Mouse (Mus musculus) megakaryocyte, embryonic 14.5 days (primary cell): Measurements from ENCODE around the gene Selenom. TPM values are rescaled to one million over a fixed set of nuclear protein-coding genes. Genes with fewer than 3 reads are reported as not detected.
A peak's percentile ranks its signal among the peaks of the same experiment; 100 is the strongest.

Experiments used
- H3K27me3 ChIP-seq: replicated peaks from 2 replicates; pipeline ENCODE3; 2012; ENCODE audit warnings: inconsistent platforms
- H3K36me3 ChIP-seq: replicated peaks from 2 replicates; pipeline ENCODE3; 2012; ENCODE audit warnings: low read length, inconsistent platforms, mixed read lengths
- H3K4me1 ChIP-seq: 2 replicates; pipeline ENCODE4 v1.6.1; 2012; ENCODE audit warnings: inconsistent platforms
- H3K4me3 ChIP-seq: replicated peaks from 2 replicates; pipeline ENCODE3; 2012; ENCODE audit warnings: moderate library complexity, mild to moderate bottlenecking, inconsistent platforms
- H3K9me3 ChIP-seq: 2 replicates; pipeline ENCODE4 v1.6.1; 2012; ENCODE audit warnings: inconsistent platforms
- FLI1 ChIP-seq: IDR thresholded peaks from 2 replicates; pipeline ENCODE4 v1.6.1; 2012; ENCODE audit warnings: low read length, inconsistent platforms, mixed read lengths
- GATA1 ChIP-seq: IDR thresholded peaks from 3 replicates; pipeline ENCODE4 v1.6.1; 2012; ENCODE audit warnings: mixed read lengths, low read length, inconsistent platforms, borderline replicate concordance
- polyA plus RNA-seq: library from polyadenylated mRNA; stranded (reverse); fragments of >175 nt; gene quantifications from 2 replicates; pipeline ENCODE4 v1.2.3, GENCODE M21; 2012; ENCODE audit warnings: low replicate concordance; ENCODE audit not compliant: insufficient read depth

Selenom gene
- polyA plus RNA-seq, 1 experiment: 262 TPM

GRCm38 (mm10) chr11:3537711-3538110, 23.2 kb downstream of the Selenom start:
- Histone ChIP-seq H3K4me1 (peaks cover 71% of the 10 kb centered on the region), H3K4me3 (peak overlapping the region; percentile 91)
- TF ChIP-seq FLI1 (no peak), GATA1 (no peak)

DNA sequence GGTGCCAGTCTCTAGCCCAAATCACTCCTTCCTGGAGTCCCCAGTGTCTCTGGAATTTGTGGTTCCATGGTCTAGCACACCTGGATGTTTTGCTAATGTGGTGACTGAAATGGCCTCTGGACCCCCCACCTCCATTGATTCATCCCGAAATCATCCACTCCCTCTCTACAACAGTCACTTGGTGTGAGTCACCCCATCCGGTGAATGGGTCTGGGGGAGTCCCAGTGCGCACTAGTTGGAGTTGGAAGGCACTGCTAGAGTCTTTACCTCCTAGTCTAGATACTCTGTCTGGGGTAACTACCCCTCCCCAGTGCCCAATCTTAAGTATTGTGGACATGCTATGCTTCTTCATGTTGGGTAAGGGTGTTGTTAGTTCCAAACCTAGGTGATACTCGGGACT, 23.9 kb downstream of the Selenom start:
- peaks cover 45% of the 10 kb centered on the region for H3K36me3 ChIP-seq
- no peaks in the 10 kb centered on the region for H3K27me3 ChIP-seq
- H3K4me1 ChIP-seq: peaks cover 71% of the 10 kb centered on the region
- H3K9me3 ChIP-seq: no peaks in the 10 kb centered on the region
- TF ChIP-seq FLI1 (no peak), GATA1 (no peak)
- peak overlapping the region; percentile 91 for H3K4me3 ChIP-seq

More at GRCm38 (mm10) chr11:3537711-3538110, 23.2 kb downstream of the Selenom start:
- H3K36me3 ChIP-seq: peaks cover 51% of the 10 kb centered on the region
- H3K27me3 ChIP-seq: no peaks in the 10 kb centered on the region
- no peaks in the 10 kb centered on the region for H3K9me3 ChIP-seq

GRCm38 (mm10) chr11:3539111-3539825, 24.8 kb downstream of the Selenom start:
- Histone ChIP-seq H3K27me3 (no peaks in the 10 kb centered on the region), H3K9me3 (peaks cover 2% of the 10 kb centered on the region), H3K4me1 (peaks cover 78% of the 10 kb centered on the region), H3K36me3 (peaks cover 36% of the 10 kb centered on the region), H3K4me3 (peak overlapping the region; percentile 91)
- no peak for TF ChIP-seq GATA1
- TF ChIP-seq FLI1: no peak

- H3K9me3 ChIP-seq: peaks cover 7% of the 10 kb centered on the region
- peaks cover 33% of the 10 kb centered on the region for H3K36me3 ChIP-seq
- H3K4me1 ChIP-seq: peaks cover 75% of the 10 kb centered on the region
- no peak for TF ChIP-seq FLI1
- no peak for TF ChIP-seq GATA1
- no peaks in the 10 kb centered on the region for H3K27me3 ChIP-seq
- peak overlapping the region; percentile 91 for H3K4me3 ChIP-seq
These were observed 25.3 kb downstream of the Selenom start for GRCm38 (mm10) chr11:3539826-3540196.

DNA sequence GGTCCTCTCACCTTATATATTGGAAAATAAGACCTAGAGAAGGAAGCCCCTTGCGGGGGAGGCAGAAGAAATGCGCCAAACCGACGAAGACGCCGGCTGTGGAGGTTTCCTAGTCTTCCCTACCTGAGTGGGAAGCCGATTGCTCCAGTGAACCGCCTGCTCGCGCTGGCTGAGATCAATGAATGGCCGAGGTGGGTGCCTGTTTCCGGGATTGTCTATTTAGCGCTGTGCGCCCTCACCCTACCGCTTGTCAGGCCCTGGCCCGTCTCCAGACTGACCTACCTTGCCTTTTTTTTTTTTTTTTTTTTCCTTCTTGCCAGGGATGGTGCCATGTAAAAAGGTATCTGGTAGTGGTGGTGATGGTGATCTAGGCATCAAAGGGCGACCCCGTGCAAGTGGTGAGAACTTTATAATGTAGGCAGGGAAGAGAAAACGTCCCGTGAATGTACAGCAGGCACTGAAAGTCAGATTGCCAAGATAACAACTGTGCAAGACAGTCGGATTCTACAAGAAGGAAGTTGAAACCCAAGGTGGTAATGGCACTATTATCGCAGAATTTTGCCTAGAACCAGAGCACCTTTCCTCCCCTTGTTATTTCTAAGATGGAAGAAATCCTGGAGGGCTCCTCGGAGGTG, 26.1 kb downstream of the Selenom start, which contains the start of gene Smtn:
Smtn (minus strand) TSS at position 162 of the 635 bp plus-strand sequence.
- H3K27me3 ChIP-seq: no peaks in the 10 kb centered on the region
- TF ChIP-seq FLI1 (no peak), GATA1 (no peak)
- peaks cover 30% of the 10 kb centered on the region for H3K36me3 ChIP-seq
- peak within 1 kb of the TSS; percentile 91 for H3K4me3 ChIP-seq
- H3K9me3 ChIP-seq: peaks cover 9% of the 10 kb centered on the region
- peaks cover 72% of the 10 kb centered on the region for H3K4me1 ChIP-seq

DNA sequence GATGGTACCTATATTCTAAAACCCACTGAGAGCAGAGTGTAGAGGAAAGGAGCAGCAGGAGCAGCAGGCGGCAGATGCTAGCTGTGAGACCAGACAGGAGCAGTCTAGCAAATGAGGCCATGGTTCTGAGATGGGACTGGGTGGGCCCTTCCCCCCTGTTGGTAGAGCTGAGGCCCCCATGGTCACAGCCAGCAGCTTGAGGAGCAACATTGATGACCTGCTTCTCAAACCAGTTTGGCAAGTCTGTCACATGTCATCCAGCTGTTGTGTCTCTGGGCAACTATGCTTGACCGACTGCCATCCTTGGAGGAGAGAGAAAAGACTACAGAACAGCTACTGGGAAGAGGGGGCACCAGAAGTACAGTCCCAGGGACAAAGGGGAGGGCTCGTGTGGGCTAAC, 27.4 kb downstream of the Selenom start:
- TF ChIP-seq FLI1: no peak
- no peak for TF ChIP-seq GATA1
- peaks cover 9% of the 10 kb centered on the region for H3K9me3 ChIP-seq
- no peak overlapping the region for H3K4me3 ChIP-seq
- H3K27me3 ChIP-seq: no peaks in the 10 kb centered on the region
- peaks cover 72% of the 10 kb centered on the region for H3K4me1 ChIP-seq
- peaks cover 17% of the 10 kb centered on the region for H3K36me3 ChIP-seq

DNA sequence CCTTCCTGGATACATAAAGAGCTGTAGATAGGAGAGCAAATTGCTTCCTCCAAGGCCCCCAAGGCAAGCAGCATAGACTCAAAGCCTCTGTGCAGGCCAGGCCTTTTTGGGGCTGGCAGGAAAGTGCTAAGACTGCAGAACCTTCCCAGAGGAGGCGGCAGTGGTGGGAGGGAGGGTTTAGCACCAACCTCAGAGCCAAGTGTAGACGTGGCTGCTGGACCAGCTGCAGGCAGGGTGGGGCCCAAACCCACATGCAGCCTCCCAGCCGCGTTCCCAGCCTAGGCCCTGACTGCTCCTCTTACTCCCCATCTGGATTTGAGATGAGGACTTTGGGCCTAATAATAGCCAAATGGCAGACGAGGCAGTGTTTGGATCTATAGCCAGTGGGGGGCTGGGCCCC, 28.5 kb downstream of the Selenom start:
- Histone ChIP-seq H3K4me1 (peaks cover 72% of the 10 kb centered on the region), H3K4me3 (no peak overlapping the region), H3K27me3 (no peaks in the 10 kb centered on the region), H3K9me3 (peaks cover 9% of the 10 kb centered on the region), H3K36me3 (peaks cover 6% of the 10 kb centered on the region)
- TF ChIP-seq FLI1 (no peak), GATA1 (no peak)

DNA sequence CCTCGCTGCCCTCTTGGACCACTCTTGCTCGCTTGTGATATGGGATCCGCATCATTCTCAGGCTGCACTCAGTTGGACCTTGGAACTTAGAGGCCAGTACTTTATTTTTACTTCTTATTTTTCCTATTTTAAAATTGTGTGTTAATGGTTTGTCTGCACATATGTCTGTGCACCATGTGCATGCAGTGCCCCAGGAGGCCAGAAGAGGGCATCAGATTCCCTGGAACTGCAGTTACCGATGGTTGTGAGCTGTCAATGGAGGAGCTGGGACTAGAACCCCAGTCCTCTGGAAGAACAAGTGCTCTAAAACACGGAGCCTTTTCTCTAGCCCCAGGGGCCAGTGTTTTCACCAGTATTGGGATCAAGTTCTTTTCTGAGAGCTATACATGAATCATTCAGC, 29.9 kb downstream of the Selenom start:
- TF ChIP-seq FLI1: no peak
- TF ChIP-seq GATA1: no peak
- H3K36me3 ChIP-seq: peaks cover 4% of the 10 kb centered on the region
- H3K9me3 ChIP-seq: peaks cover 9% of the 10 kb centered on the region
- no peak overlapping the region for H3K4me3 ChIP-seq
- H3K27me3 ChIP-seq: no peaks in the 10 kb centered on the region
- peaks cover 76% of the 10 kb centered on the region for H3K4me1 ChIP-seq

DNA sequence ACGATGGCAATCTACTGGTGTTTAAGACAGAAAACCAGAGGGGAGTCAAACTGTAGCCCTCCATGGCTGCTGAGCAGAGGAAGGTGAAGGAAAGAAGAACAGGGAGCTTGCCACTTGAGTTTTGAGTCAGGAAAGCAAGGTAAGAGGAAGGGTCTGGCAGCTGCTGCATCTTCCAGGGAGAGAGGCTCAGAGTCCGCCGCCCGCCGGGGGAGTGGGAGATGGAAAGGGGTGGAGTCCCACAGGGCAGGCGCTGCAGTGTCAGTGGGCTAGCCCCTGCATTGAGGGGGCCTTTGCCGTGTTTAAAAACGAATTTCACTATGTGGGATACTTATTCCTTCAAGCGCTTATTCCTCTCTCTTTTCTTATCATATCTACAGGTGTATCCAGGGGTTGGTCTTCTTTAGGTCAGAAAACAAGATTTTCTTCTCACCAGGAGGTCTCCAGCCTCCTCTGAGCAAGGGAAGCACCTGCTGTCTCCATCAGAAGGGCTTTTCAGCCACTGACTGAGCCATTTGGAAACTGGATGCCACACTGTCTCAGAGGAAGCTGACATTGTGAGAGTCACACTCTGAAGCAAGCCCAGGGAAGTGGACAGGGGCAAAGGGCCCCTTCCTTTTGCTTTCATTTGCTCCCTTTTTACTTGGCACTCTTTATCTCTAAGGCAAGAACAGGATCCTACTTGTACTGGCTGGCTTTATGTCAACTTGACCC, 31.2 kb downstream of the Selenom start:
- peak overlapping the region; percentile 56 for H3K4me3 ChIP-seq
- peaks cover 4% of the 10 kb centered on the region for H3K36me3 ChIP-seq
- H3K9me3 ChIP-seq: peaks cover 12% of the 10 kb centered on the region
- TF ChIP-seq FLI1 (no peak), GATA1 (no peak; the same call in 2 of the 3 replicates)
- no peaks in the 10 kb centered on the region for H3K27me3 ChIP-seq
- peaks cover 78% of the 10 kb centered on the region for H3K4me1 ChIP-seq

GRCm38 (mm10) chr11:3546242-3546562, 31.7 kb downstream of the Selenom start:
- Histone ChIP-seq H3K4me3 (peak overlapping the region; percentile 56), H3K4me1 (peaks cover 83% of the 10 kb centered on the region), H3K36me3 (peaks cover 4% of the 10 kb centered on the region), H3K9me3 (peaks cover 12% of the 10 kb centered on the region), H3K27me3 (no peaks in the 10 kb centered on the region)
- TF ChIP-seq FLI1: no peak
- no peak for TF ChIP-seq GATA1
